Mouse (Mus musculus) olfactory bulb, adult 2 months (tissue): ENCODE data around the gene Rps11.

ENCODE experiments used
- CTCF ChIP-seq: fragments of 200-500 bp; IDR thresholded peaks from 2 replicates; pipeline ENCODE4 v1.5.1; 2012; ENCODE audit warnings: low read depth, mild to moderate bottlenecking, low read length, moderate library complexity; ENCODE audit not compliant: insufficient read depth
- POLR2A ChIP-seq: fragments of 200-500 bp; IDR thresholded peaks from 2 replicates; pipeline ENCODE4 v1.6.1; 2012; ENCODE audit warnings: mild to moderate bottlenecking, low read depth, low read length, moderate library complexity; ENCODE audit not compliant: insufficient read depth

- TF ChIP-seq CTCF (no peak), POLR2A (no peak)
Observed at GRCm38 (mm10) chr7:45126844-45127699, 2.8 kb upstream of the Rps11 start.
